Mouse (Mus musculus) liver, adult 2 months (tissue): ENCODE data around the gene Lrrc8b. TPM values are rescaled to one million over a fixed set of nuclear protein-coding genes. Genes with fewer than 3 reads are reported as not detected.

ENCODE experiments used
- DNase-seq: peaks from one replicate; pipeline ENCODE4 v3.0.0-alpha.2; 2011; ENCODE audit warnings: low read depth, low spot score; ENCODE audit errors: extremely low read depth
- H3K27ac ChIP-seq: fragments of 200-500 bp; replicated peaks from 2 replicates; pipeline ENCODE4 v1.5.1; 2012; ENCODE audit warnings: low read depth, mild to moderate bottlenecking, control low read depth, inconsistent platforms, low read length; ENCODE audit not compliant: insufficient read depth
- H3K27me3 ChIP-seq: fragments of 200-500 bp; 2 replicates; pipeline ENCODE4 v1.6.1; 2012; ENCODE audit warnings: mild to moderate bottlenecking, moderate library complexity, low read length, inconsistent platforms; ENCODE audit not compliant: control insufficient read depth, insufficient read depth
- H3K36me3 ChIP-seq: fragments of 200-500 bp; 2 replicates; pipeline ENCODE4 v1.6.1; 2012; ENCODE audit warnings: low read length, inconsistent platforms; ENCODE audit not compliant: control insufficient read depth, insufficient read depth
- H3K4me1 ChIP-seq: fragments of 200-500 bp; 2 replicates; pipeline ENCODE4 v1.6.1; 2011; ENCODE audit warnings: low read length; ENCODE audit not compliant: control insufficient read depth, insufficient read depth
- H3K4me3 ChIP-seq: fragments of 200-500 bp; 2 replicates; pipeline ENCODE4 v1.5.1; 2011; ENCODE audit warnings: low read depth, mild to moderate bottlenecking, control low read depth, low read length, moderate library complexity; ENCODE audit not compliant: insufficient read depth
- H3K79me2 ChIP-seq: fragments of 200-500 bp; 2 replicates; pipeline ENCODE4 v1.6.1; 2012; ENCODE audit warnings: inconsistent platforms, mild to moderate bottlenecking, low read length, moderate library complexity; ENCODE audit not compliant: control insufficient read depth, insufficient read depth
- H3K9ac ChIP-seq: fragments of 200-500 bp; 2 replicates; pipeline ENCODE4 v1.6.1; 2012; ENCODE audit warnings: low read depth, mild to moderate bottlenecking, control low read depth, inconsistent platforms, low read length
- CTCF ChIP-seq: fragments of 200-500 bp; IDR thresholded peaks from 2 replicates; pipeline ENCODE4 v1.5.1; 2011; ENCODE audit warnings: low read depth, low read length, control low read depth
- POLR2A ChIP-seq: fragments of 200-500 bp; IDR thresholded peaks from 2 replicates; pipeline ENCODE4 v1.6.1; 2011; ENCODE audit warnings: low read length, control low read depth; ENCODE audit not compliant: insufficient read depth; ENCODE audit errors: extremely low read depth
- WGBS: fragments of 180-500 bp; shearing (Covaris S2); methylation state at CpG from one replicate; pipeline ENCODE4 v1.1.7; 2018; 5-methylcytosine and 5-hydroxymethylcytosine counted together
- polyA plus RNA-seq: library from polyadenylated mRNA; depleted of rRNA; stranded (reverse); fragments of >200 nt; gene quantifications from 2 replicates; pipeline ENCODE4 v1.2.3, GENCODE M21; 2012
- total RNA-seq: library from RNA; depleted of rRNA; stranded (reverse); fragments of >200 nt; gene quantifications from 2 replicates; pipeline ENCODE4 v1.2.3, GENCODE M21; 2014

Gene Lrrc8b
- total and polyA plus RNA-seq, 2 experiments: 0.42 to 0.65 TPM

DNA sequence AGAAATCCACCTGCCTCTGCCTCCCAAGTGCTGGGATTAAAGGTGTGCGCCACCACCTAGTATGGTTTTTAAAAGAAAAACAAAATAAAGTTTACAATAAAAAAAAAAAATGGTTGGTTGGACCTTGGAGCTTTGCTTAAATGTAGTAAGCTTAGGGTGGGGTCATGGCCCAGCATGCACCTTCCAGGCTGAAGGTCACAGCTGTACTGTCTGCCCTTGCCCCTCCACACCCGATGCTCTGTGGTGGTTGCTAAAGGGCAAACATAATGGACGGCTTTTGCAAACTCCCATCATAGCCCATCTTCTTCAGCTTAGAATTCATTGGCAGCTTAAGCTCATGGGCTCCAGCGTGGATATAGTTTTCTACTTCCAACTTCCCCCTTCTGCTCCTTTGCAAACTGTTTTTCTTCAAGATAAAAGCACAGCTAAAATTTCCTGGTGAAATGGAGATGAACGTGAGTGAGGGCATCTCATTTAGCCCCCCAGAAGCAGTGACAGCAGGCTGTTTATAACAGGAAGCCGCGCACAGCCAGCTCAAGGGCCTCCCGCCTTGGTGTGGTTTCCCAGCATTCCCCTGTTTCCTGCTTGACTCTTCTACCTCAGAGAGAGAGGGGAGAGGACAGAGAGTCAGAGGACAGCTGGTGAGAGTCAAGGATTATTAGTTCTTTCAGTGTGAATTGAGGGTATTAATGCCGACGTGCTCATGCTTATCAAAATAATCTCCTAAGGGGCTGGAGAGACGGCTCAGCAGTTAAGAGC is 27.7 kb downstream of the Lrrc8b start:
- H3K27me3 ChIP-seq: no peaks in the 10 kb centered on the region
- TF ChIP-seq CTCF (no peak), POLR2A (no peak)
- H3K4me3 ChIP-seq: no peak overlapping the region
- no peak for DNase-seq
- no peaks in the 10 kb centered on the region for H3K4me1 ChIP-seq
- no peak overlapping the region for H3K9ac ChIP-seq
- H3K36me3 ChIP-seq: no peaks in the 10 kb centered on the region
- 66% methylated on average over 11 of the region's 11 CpGs for WGBS
- H3K27ac ChIP-seq: no peak overlapping the region
- no peaks in the 10 kb centered on the region for H3K79me2 ChIP-seq

DNA sequence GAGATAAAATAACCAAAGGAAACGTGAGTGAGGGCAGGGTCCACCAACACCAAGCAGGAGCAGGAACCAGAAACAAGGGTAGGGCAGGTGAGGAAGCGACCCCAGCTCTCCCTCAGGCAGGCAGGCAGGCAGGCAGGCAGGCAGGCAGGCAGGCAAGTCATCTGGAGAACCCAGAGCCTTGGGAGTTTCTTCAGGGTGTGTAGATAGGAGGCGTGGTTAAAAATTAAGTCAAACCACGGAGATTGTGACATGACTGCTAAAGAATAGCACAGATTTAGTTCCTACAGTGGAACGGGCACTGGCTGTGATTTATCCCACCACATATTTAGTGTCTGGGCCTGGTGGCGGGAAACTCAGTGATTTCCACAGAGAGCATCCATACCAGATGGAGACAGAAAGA is 30.1 kb downstream of the Lrrc8b start:
- Histone ChIP-seq H3K9ac (no peak overlapping the region), H3K27ac (no peak overlapping the region), H3K79me2 (no peaks in the 10 kb centered on the region), H3K4me1 (no peaks in the 10 kb centered on the region), H3K36me3 (no peaks in the 10 kb centered on the region), H3K27me3 (no peaks in the 10 kb centered on the region), H3K4me3 (no peak overlapping the region)
- TF ChIP-seq POLR2A (no peak), CTCF (no peak)
- DNase-seq: no peak
- 79% methylated on average over 6 of the region's 6 CpGs for WGBS

DNA sequence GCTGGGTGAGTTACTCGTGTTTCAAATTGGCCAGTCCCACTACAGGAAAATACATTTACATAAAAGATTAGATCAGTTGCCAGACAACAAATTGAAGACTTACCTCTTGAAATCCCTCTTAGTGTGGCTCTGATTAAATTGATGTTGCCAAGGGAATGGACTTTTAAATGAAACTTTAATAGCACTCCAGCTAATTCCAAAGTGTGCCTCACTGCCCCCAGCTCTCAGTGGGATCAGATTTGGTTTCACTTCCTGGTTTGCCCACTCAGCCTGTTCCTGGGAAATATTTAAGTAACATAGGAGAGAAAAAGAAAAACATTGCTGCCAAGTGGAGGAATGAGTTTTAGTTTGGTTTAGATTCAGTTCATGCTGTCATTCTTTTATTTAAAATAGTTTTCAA is 38.5 kb downstream of the Lrrc8b start:
- WGBS: 59% methylated on average over 1 of the region's 1 CpGs
- H3K9ac ChIP-seq: no peak overlapping the region

DNA sequence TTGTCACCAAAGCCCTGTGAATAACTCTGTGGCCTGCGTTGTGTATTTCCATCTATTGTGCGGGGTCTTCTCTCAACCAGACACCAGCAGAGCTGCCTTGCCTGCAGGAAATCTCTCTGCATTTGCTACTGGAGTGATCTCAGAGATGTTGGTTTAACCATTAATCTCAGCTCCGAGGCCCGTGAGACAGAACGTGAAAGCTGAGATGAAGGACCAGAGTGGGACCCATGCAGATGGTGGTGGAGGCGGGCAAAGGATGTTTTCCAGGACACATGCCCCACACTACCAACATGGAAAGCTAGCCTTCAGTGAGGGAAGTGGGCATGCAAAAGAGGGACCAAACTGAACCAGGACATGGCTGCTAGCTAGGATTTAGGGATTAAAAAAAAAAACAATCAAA is 43.5 kb downstream of the Lrrc8b start:
- Histone ChIP-seq H3K4me3 (no peak overlapping the region), H3K36me3 (no peaks in the 10 kb centered on the region), H3K79me2 (no peaks in the 10 kb centered on the region), H3K27ac (no peak overlapping the region), H3K27me3 (no peaks in the 10 kb centered on the region), H3K4me1 (no peaks in the 10 kb centered on the region), H3K9ac (no peak overlapping the region)
- TF ChIP-seq POLR2A (no peak), CTCF (no peak)
- 58% methylated on average over 6 of the region's 6 CpGs for WGBS
- no peak for DNase-seq

More for the DNA sequence above, 38.5 kb downstream of the Lrrc8b start:
- H3K27ac ChIP-seq: no peak overlapping the region
- DNase-seq: no peak
- no peaks in the 10 kb centered on the region for H3K4me1 ChIP-seq
- no peaks in the 10 kb centered on the region for H3K36me3 ChIP-seq
- H3K4me3 ChIP-seq: no peak overlapping the region
- TF ChIP-seq CTCF (no peak), POLR2A (no peak)
- H3K27me3 ChIP-seq: no peaks in the 10 kb centered on the region
- no peaks in the 10 kb centered on the region for H3K79me2 ChIP-seq

DNA sequence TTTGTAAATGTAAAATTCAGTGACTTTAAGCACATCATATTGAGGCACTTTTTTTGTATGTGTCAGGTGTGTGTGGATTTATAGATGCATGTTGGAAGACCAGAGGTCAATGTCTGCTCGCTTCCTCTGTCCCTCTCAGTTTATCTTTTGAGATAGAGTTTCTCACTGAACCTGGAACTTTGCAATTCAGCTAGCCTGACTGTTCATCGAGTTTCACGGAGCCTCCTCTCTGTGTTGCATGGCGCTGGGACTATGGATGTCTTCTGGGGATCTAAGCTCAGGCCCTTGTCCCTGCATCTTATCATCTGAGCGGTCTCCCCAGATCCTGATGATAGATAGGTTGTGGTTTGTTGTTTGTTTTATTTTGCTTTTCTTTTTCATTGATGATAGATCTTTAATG is 45.0 kb downstream of the Lrrc8b start:
- DNase-seq: no peak
- H3K27ac ChIP-seq: no peak overlapping the region
- TF ChIP-seq POLR2A: no peak
- no peak for TF ChIP-seq CTCF
- no peaks in the 10 kb centered on the region for H3K27me3 ChIP-seq
- no peaks in the 10 kb centered on the region for H3K79me2 ChIP-seq
- H3K36me3 ChIP-seq: no peaks in the 10 kb centered on the region
- WGBS: 78% methylated on average over 5 of the region's 5 CpGs
- no peak overlapping the region for H3K4me3 ChIP-seq
- H3K9ac ChIP-seq: no peak overlapping the region
- H3K4me1 ChIP-seq: no peaks in the 10 kb centered on the region

DNA sequence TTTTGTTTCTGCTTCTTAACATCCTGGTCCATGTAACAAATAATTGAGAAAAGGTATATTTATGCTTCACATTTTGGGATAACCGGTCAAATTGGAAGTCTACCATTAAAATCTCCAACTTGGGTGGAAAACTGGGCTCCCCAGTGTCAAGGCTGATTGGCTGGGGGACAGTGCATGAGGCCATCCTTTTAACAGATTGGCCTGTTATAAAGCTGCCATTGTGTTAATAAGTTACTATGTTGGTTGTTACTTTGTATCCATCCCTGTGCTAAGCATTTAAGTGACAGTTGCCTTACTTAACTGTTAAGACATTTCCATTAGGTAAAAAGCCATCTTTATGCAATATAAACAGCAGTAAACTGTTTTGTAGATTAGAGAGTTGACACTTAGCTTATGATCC is 45.5 kb downstream of the Lrrc8b start:
- H3K36me3 ChIP-seq: no peaks in the 10 kb centered on the region
- H3K27ac ChIP-seq: no peak overlapping the region
- WGBS: 93% methylated on average over 1 of the region's 1 CpGs
- TF ChIP-seq CTCF (no peak), POLR2A (no peak)
- H3K9ac ChIP-seq: no peak overlapping the region
- no peaks in the 10 kb centered on the region for H3K79me2 ChIP-seq
- DNase-seq: no peak
- no peak overlapping the region for H3K4me3 ChIP-seq
- H3K4me1 ChIP-seq: no peaks in the 10 kb centered on the region
- no peaks in the 10 kb centered on the region for H3K27me3 ChIP-seq
